Mouse (Mus musculus) splenic B cell, adult 2 months (primary cell): Measurements from ENCODE around the gene Gstt1.

Source experiments
- DNase-seq: peaks from one replicate; pipeline ENCODE4 v3.0.0-alpha.2; 2011; ENCODE audit warnings: low read depth, low spot score
- H3K27me3 ChIP-seq: 2 replicates; pipeline ENCODE4 v1.6.1; 2012; ENCODE audit warnings: mild to moderate bottlenecking, low read length, moderate library complexity, mixed read lengths; ENCODE audit not compliant: control insufficient read depth, poor library complexity, insufficient read depth, severe bottlenecking
- H3K36me3 ChIP-seq: 2 replicates; pipeline ENCODE4 v1.6.1; 2012; ENCODE audit warnings: mild to moderate bottlenecking, low read length, moderate library complexity, mixed read lengths; ENCODE audit not compliant: control insufficient read depth, poor library complexity, insufficient read depth, severe bottlenecking

Gstt1 gene

GRCm38 (mm10) chr10:75762413-75762812 lies 36.0 kb downstream of the Gstt1 start:
- Histone ChIP-seq H3K27me3 (no peaks in the 10 kb centered on the region), H3K36me3 (peaks cover 2% of the 10 kb centered on the region; the same call in 1 of the 2 replicates)
- no peak for DNase-seq

- Histone ChIP-seq H3K36me3 (peaks cover 3% of the 10 kb centered on the region; the same call in 1 of the 2 replicates), H3K27me3 (no peaks in the 10 kb centered on the region)
- DNase-seq: peak; percentile 45
Measured at GRCm38 (mm10) chr10:75760311-75760710, 38.1 kb downstream of the Gstt1 start.

GRCm38 (mm10) chr10:75756719-75757118 lies 41.7 kb downstream of the Gstt1 start:
- Histone ChIP-seq H3K27me3 (no peaks in the 10 kb centered on the region), H3K36me3 (peaks cover 9% of the 10 kb centered on the region)
- no peak for DNase-seq

GRCm38 (mm10) chr10:75744017-75744416 lies 54.4 kb downstream of the Gstt1 start:
- Histone ChIP-seq H3K36me3 (peaks cover 6% of the 10 kb centered on the region), H3K27me3 (no peaks in the 10 kb centered on the region)
- peak; percentile 89 for DNase-seq

GRCm38 (mm10) chr10:75743369-75743768 lies 55.0 kb downstream of the Gstt1 start:
- H3K36me3 ChIP-seq: peaks cover 5% of the 10 kb centered on the region
- H3K27me3 ChIP-seq: no peaks in the 10 kb centered on the region
- DNase-seq: no peak

GRCm38 (mm10) chr10:75740866-75741265 lies 57.5 kb downstream of the Gstt1 start:
- Histone ChIP-seq H3K27me3 (no peaks in the 10 kb centered on the region), H3K36me3 (peaks cover 6% of the 10 kb centered on the region)
- DNase-seq: no peak
